Mouse (Mus musculus) heart, embryonic 16.5 days (tissue): ENCODE data around the gene Inpp5d. TPM values are rescaled to one million over a fixed set of nuclear protein-coding genes. Genes with fewer than 3 reads are reported as not detected.

Source experiments
- ATAC-seq: fragments of 200-750 bp; cut with Nextera tagmentation; replicated peaks from 2 replicates; pipeline ENCODE4 v1.8.0; 2017; ENCODE audit warnings: moderate number of reproducible peaks; ENCODE audit not compliant: insufficient read depth, low FRiP score; ENCODE audit errors: extremely low read depth
- H3K27ac ChIP-seq: fragments of 300-500 bp; sonication (generic); 2 replicates; pipeline ENCODE4 v1.5.1; 2014; ENCODE audit warnings: mild to moderate bottlenecking, low read length, control low read depth, moderate library complexity
- H3K27me3 ChIP-seq: fragments of 300-500 bp; sonication (generic); 2 replicates; pipeline ENCODE4 v1.6.1; 2014; ENCODE audit warnings: low read length, mixed read lengths; ENCODE audit not compliant: control insufficient read depth, insufficient read depth
- H3K36me3 ChIP-seq: fragments of 300-500 bp; sonication (generic); 2 replicates; pipeline ENCODE4 v1.6.1; 2014; ENCODE audit not compliant: control insufficient read depth, insufficient read depth
- H3K4me1 ChIP-seq: fragments of 300-500 bp; sonication (generic); 2 replicates; pipeline ENCODE4 v1.6.1; 2014; ENCODE audit warnings: low read length, mixed read lengths; ENCODE audit not compliant: control insufficient read depth, insufficient read depth
- H3K4me2 ChIP-seq: fragments of 300-500 bp; sonication (generic); 2 replicates; pipeline ENCODE4 v1.6.1; 2014; ENCODE audit warnings: low read depth, mild to moderate bottlenecking, control low read depth, low read length
- H3K4me3 ChIP-seq: fragments of 300-500 bp; sonication (generic); 2 replicates; pipeline ENCODE4 v1.5.1; 2014; ENCODE audit warnings: mild to moderate bottlenecking, control low read depth, low read length
- H3K9ac ChIP-seq: fragments of 300-500 bp; sonication (generic); 2 replicates; pipeline ENCODE4 v1.6.1; 2014; ENCODE audit warnings: low read length, control low read depth
- H3K9me3 ChIP-seq: fragments of 300-500 bp; sonication (generic); replicated peaks from 2 replicates; pipeline ENCODE4 v1.6.1; 2016; ENCODE audit warnings: low read length; ENCODE audit not compliant: control insufficient read depth
- WGBS: fragments of 180-500 bp; shearing (Covaris S2); extraction: QIAGEN DNeasy Blood & Tissue Kit; methylation state at CpG from one replicate; pipeline ENCODE4 v1.1.7; 2014; 5-methylcytosine and 5-hydroxymethylcytosine counted together
- polyA plus RNA-seq: library from polyadenylated mRNA; unstranded; fragments of >200 nt; fragmentation: Nextera tagmentation; extraction: Ambion mirVana; gene quantifications from 2 replicates; pipeline ENCODE4 v1.2.1, GENCODE M21; 2015

The Inpp5d gene
- polyA plus RNA-seq, 1 experiment from 2014 or later: 6.9 TPM

DNA sequence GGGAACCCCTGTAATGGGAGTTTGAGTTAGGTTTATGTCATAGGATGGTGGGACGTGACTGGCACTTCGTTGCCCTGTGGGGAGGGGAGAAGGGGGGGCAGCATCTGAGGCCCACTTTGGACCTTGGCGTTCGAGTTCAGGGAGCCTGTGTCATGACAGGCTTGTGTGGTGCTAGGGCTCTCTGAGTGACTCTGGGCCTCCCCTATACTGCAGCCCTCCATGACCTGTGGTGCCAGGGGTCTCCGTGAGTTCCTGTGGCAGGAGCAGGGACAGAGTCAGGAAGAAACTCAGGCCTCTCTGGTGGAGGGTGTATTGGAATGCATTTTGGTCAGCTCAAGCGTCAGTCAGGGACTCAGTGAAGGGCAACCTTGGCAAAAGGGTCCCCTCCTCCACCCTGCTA lies 581 bp downstream of the Inpp5d start:
- no peaks in the 10 kb centered on the region for H3K9me3 ChIP-seq
- WGBS: 61% methylated on average over 6 of the region's 6 CpGs
- H3K4me2 ChIP-seq: peak overlapping the region; percentile 58
- peaks cover 2% of the 10 kb centered on the region; the same call in 1 of the 2 replicates for H3K4me1 ChIP-seq
- H3K27ac ChIP-seq: peak overlapping the region; percentile 74
- H3K36me3 ChIP-seq: no peaks in the 10 kb centered on the region
- H3K27me3 ChIP-seq: no peaks in the 10 kb centered on the region
- H3K9ac ChIP-seq: peak overlapping the region; percentile 62
- 0 out of 2 replicates have a peak, but pooled peaks have one; percentile 23 for ATAC-seq
- H3K4me3 ChIP-seq: peak overlapping the region; percentile 48

DNA sequence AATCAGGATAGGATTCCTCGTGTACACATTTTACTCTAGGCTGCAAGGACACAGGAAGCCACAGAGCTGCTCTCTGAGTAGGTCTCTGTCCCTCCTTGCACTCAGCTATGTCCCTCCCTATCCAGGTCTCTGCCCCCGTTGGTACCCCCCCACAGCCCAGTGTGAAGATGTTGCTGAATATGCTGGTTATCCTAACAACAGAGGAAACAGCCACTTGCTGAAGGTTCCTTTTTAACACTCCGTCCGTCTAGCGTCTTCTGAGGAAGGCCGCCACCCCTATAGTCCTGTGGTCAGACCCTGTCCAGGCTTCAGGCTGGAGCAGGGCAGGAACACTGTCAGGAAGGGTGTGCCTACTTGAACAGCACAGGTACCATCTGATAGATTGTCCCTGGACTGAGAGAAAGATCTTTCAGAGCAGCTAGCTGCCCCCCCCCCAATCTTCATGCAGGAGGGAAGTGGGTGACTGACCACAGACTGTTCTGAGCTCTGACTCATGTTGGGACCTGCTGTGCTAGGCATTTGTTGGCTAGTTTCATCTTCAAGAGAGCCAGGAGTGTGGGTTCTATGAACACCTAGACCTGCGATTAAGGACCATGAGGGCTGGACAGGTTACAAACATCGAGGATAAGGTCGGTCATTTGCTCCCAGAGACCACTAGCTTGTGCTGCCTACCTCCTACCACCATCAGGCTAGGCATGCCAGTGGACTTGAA lies 1.2 kb downstream of the Inpp5d start:
- H3K4me2 ChIP-seq: peak overlapping the region; percentile 58
- ATAC-seq: no peak
- no peak overlapping the region for H3K9ac ChIP-seq
- no peaks in the 10 kb centered on the region for H3K9me3 ChIP-seq
- no peaks in the 10 kb centered on the region for H3K27me3 ChIP-seq
- WGBS: 71% methylated on average over 9 of the region's 9 CpGs
- peak overlapping the region; percentile 74; the same call in 1 of the 2 replicates for H3K27ac ChIP-seq
- peaks cover 2% of the 10 kb centered on the region; the same call in 1 of the 2 replicates for H3K4me1 ChIP-seq
- H3K36me3 ChIP-seq: no peaks in the 10 kb centered on the region
- H3K4me3 ChIP-seq: peak overlapping the region; percentile 48

DNA sequence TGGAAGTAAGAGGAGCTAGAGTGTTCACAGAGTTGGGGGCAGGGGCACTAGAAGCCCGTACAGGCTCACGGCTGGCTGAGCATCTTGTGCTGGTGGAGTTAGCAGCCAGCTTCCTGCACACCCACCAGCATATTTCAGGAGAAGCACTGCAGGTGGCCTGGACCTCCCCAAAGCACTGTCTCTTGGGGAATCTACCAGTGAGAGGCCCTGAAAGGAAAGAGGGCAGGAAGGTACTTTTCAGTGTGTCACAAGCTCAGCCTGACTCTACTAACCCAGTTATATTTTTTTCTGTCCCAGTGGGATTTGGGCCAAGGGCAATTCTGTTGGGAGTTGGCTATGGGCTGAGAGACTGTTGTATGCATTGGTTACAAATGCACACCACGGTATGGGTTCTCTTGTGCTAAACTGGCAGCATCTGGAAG lies 1.8 kb downstream of the Inpp5d start:
- ATAC-seq: no peak
- WGBS: 65% methylated on average over 3 of the region's 3 CpGs
- Histone ChIP-seq H3K9ac (no peak overlapping the region), H3K27me3 (no peaks in the 10 kb centered on the region), H3K4me1 (peaks cover 6% of the 10 kb centered on the region; the same call in 1 of the 2 replicates), H3K4me3 (peak overlapping the region; percentile 9; the same call in 1 of the 2 replicates), H3K36me3 (no peaks in the 10 kb centered on the region), H3K4me2 (peak overlapping the region; percentile 58), H3K27ac (no peak overlapping the region), H3K9me3 (no peaks in the 10 kb centered on the region)

DNA sequence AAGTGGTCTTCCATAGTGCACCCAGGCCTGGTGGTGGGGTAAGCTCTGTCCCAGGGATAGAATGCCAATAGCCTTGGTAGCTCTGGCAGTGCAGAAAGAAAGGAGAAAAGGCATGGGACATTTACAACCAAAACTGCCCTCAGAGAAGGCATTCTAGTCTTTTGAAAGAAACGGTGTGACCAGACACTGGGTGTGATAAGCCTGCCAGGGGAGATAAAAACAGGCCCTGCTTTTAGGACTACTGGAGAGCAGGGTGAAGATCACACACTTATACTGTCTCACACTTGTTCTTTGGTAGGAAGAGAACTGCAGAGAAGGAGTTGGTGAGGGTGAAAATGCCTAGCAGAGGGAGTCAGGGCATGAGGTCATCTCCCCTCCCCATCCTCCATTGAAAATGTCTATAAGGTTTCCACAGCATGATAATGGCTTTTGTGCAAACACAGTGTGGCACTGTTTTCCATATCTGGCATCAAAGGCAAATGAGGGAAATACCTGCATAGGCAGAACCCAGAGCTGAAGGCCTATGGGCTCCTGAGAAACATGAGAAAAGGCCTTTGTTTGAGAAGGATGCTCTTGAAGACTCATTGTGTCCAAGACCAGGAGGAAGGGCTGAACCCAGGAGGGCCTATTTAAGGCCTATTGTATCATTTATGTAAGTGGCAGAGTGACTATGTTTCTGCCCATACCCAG lies 4.0 kb downstream of the Inpp5d start:
- Histone ChIP-seq H3K4me1 (peaks cover 6% of the 10 kb centered on the region; the same call in 1 of the 2 replicates), H3K9me3 (no peaks in the 10 kb centered on the region), H3K36me3 (no peaks in the 10 kb centered on the region), H3K27me3 (no peaks in the 10 kb centered on the region), H3K27ac (no peak overlapping the region), H3K4me3 (no peak overlapping the region), H3K9ac (no peak overlapping the region), H3K4me2 (no peak overlapping the region)
- 27% methylated on average over 1 of the region's 1 CpGs for WGBS
- no peak for ATAC-seq

DNA sequence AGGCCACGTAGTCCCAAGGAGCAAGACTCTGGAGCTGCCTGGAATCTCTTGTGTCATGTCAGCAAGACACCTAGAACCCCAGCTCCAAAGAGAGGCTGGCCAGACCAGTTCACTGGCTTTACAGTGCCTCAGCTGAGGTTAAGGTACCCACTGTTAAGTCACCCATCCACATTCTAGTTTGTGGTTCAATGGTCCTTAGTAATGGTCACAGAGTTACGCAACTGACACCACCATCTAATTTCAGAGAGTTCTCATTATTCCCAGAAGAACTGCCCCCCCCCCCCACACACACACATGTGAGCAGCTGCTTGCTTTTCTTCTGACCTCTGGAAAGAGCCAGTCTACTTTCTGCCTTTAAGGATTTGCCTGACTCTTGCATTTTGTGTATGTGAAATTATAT lies 4.7 kb downstream of the Inpp5d start:
- Histone ChIP-seq H3K36me3 (no peaks in the 10 kb centered on the region), H3K27ac (no peak overlapping the region), H3K4me2 (no peak overlapping the region), H3K9ac (no peak overlapping the region), H3K27me3 (no peaks in the 10 kb centered on the region), H3K4me3 (no peak overlapping the region), H3K9me3 (no peaks in the 10 kb centered on the region), H3K4me1 (peaks cover 6% of the 10 kb centered on the region; the same call in 1 of the 2 replicates)
- no peak for ATAC-seq
- 88% methylated on average over 2 of the region's 2 CpGs for WGBS

DNA sequence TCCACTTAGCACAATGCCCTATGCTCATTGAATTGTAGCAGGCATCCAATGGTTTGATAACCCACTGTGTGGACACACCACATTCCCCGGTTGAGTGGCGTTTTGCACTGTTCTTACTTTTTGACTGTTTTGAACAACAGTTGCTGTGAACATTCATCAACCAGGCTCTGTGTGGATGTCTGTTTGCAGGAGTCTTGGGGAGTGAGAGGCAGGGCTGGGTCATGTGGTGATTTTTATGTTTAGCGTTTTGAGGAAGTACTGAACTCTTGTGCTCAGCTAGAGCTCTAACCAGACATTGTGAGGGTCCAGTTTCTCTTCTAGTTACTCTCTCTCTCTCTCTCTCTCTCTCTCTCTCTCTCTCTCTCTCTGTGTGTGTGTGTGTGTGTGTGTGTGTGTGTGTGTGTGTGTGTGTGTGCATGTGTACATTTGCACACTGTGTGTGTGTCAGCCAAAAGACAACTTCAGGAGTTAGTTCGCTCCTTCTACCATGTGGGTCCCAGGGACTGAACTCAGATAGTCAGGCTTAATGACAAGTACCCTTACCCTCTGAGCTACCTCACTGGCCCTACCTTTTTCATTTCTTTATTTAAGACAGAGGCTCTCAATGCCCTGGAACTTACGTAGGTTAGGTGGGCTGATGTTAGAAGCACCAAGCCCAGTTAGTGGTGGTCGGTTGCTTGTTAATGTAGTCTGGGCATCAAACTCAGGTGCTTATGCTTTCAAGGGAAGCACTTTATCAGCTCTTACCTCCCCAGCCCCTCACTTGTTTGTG lies 5.3 kb downstream of the Inpp5d start:
- Histone ChIP-seq H3K4me1 (peaks cover 7% of the 10 kb centered on the region), H3K9me3 (no peaks in the 10 kb centered on the region), H3K36me3 (no peaks in the 10 kb centered on the region), H3K4me3 (no peak overlapping the region), H3K27ac (no peak overlapping the region), H3K9ac (no peak overlapping the region), H3K4me2 (no peak overlapping the region), H3K27me3 (no peaks in the 10 kb centered on the region)
- no peak for ATAC-seq
- 75% methylated on average over 6 of the region's 6 CpGs for WGBS

DNA sequence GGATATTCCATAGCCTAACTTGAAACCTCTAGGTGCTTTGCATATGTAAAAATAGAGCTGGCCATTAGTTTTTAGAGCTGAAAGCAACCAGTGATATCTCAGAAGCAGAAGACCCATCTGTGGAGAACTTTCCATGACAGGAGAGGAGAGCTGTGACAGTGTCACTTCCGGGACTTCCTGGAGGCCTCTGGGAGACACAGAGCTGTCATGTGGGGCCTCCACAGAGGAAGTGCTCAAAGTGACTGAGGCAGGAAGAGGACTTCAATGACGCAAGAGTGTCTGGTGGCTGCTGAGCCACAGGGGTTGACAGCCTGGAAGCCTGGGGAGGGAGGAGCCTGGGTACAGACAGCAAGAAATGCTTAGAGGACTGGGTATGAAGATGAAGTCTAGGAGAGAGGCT lies 6.2 kb downstream of the Inpp5d start:
- peak overlapping the region; percentile 22; the same call in 1 of the 2 replicates for H3K27ac ChIP-seq
- no peak overlapping the region for H3K4me3 ChIP-seq
- H3K27me3 ChIP-seq: no peaks in the 10 kb centered on the region
- H3K9ac ChIP-seq: no peak overlapping the region
- no peaks in the 10 kb centered on the region for H3K9me3 ChIP-seq
- 25% methylated on average over 2 of the region's 2 CpGs for WGBS
- H3K4me1 ChIP-seq: peaks cover 8% of the 10 kb centered on the region
- H3K36me3 ChIP-seq: no peaks in the 10 kb centered on the region
- no peak overlapping the region for H3K4me2 ChIP-seq
- peak; percentile 88 for ATAC-seq

DNA sequence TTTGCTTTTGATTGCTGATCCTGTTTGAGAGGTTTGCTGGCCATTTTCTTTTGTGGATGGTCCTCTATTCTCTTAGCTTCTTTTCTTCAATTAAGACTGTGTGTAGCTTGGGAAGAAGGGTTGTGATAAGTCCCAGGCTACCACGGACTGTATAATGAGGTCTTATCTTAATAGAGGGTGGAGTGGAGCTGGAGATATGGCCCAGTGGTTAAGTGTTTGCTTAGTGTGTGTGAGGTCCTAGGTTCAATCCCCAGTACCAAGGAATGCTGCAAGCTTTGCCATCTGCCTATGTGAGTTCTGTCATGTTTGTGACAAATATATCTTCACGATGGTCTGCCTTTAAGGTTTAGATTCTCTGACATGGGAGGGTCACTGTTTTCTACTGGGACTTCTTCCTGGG lies 8.0 kb downstream of the Inpp5d start:
- H3K9ac ChIP-seq: no peak overlapping the region
- no peak overlapping the region for H3K4me3 ChIP-seq
- H3K36me3 ChIP-seq: no peaks in the 10 kb centered on the region
- H3K27ac ChIP-seq: no peak overlapping the region
- H3K4me1 ChIP-seq: peaks cover 6% of the 10 kb centered on the region
- ATAC-seq: no peak
- WGBS: 34% methylated on average over 2 of the region's 2 CpGs
- no peaks in the 10 kb centered on the region; the same call in 1 of the 2 replicates for H3K27me3 ChIP-seq
- H3K4me2 ChIP-seq: no peak overlapping the region
- no peaks in the 10 kb centered on the region for H3K9me3 ChIP-seq
